Mouse (Mus musculus) embryonic facial prominence, embryonic 10.5 days (tissue): ENCODE data around the gene Fnbp1. TPM values are rescaled to one million over a fixed set of nuclear protein-coding genes. Genes with fewer than 3 reads are reported as not detected.

Experiments
- DNase-seq: peaks from one replicate; pipeline ENCODE4 v3.0.0-alpha.2; 2017; ENCODE audit warnings: low spot score
- H3K27ac ChIP-seq: fragments of 300-500 bp; sonication (generic); replicated peaks from 2 replicates; pipeline ENCODE4 v1.5.1; 2016; ENCODE audit warnings: mild to moderate bottlenecking
- H3K27me3 ChIP-seq: fragments of 300-500 bp; sonication (generic); replicated peaks from 2 replicates; pipeline ENCODE4 v1.6.1; 2016; ENCODE audit warnings: low read depth, mild to moderate bottlenecking; ENCODE audit not compliant: poor library complexity, severe bottlenecking
- H3K36me3 ChIP-seq: fragments of 300-500 bp; sonication (generic); replicated peaks from 2 replicates; pipeline ENCODE4 v1.6.1; 2016; ENCODE audit warnings: mild to moderate bottlenecking, moderate library complexity
- H3K4me1 ChIP-seq: fragments of 300-500 bp; sonication (generic); 2 replicates; pipeline ENCODE4 v1.6.1; 2016
- H3K4me3 ChIP-seq: fragments of 300-500 bp; sonication (generic); 2 replicates; pipeline ENCODE4 v1.5.1; 2016; ENCODE audit warnings: mild to moderate bottlenecking, moderate library complexity
- H3K9me3 ChIP-seq: fragments of 300-500 bp; sonication (generic); 2 replicates; pipeline ENCODE4 v1.6.1; 2016; ENCODE audit warnings: mild to moderate bottlenecking
- WGBS: fragments of 180-500 bp; shearing (Covaris S2); methylation state at CpG from one replicate; pipeline ENCODE4 v1.1.7; 2016; 5-methylcytosine and 5-hydroxymethylcytosine counted together
- polyA plus RNA-seq: library from polyadenylated mRNA; unstranded; fragments of >200 nt; fragmentation: Nextera tagmentation; extraction: Ambion mirVana; gene quantifications from 2 replicates; pipeline ENCODE4 v1.2.1, GENCODE M21; 2016

Fnbp1 gene
- polyA plus RNA-seq, 1 experiment from 2014 or later, result 17.0 TPM

DNA sequence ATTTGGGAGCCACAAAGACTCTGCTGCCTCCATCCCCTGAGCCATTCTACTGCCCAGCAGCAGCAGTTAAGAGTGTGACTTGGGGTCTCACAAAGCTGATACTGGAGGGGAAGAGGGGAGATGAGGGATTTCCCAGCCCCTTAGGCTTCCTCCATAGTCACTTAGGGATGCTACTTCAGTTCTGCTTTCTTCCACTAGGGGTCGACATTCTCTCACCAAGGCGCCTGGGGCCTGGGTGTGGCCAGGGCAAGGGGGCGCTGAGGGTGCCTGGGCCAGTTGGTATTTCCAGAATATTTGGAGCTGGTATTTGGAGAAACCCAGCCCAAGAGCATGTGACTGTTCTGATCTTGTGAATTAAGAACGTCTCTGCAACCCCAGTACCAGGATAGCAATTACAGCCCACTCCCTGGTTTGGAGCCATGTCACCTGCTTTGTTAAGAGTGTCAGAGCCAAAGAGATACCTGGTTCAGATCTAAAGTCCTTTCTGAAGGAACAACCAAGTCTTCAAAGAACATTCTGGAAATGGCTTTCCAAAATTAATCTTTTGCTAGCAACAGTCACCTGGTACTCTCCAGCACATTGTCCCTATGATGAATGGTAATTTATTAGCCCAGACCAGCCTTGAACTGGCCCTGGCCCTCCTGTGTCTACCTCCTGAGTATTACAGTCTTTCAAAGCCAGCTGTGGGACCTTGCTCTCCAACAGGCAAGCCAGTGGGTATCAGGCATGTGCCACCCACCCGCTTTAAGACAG is 117.0 kb downstream of the Fnbp1 start:
- H3K36me3 ChIP-seq, result peaks cover 47% of the 10 kb centered on the region
- H3K4me3 ChIP-seq, result no peak overlapping the region
- WGBS, result 31% methylated on average over 5 of the region's 5 CpGs

DNA sequence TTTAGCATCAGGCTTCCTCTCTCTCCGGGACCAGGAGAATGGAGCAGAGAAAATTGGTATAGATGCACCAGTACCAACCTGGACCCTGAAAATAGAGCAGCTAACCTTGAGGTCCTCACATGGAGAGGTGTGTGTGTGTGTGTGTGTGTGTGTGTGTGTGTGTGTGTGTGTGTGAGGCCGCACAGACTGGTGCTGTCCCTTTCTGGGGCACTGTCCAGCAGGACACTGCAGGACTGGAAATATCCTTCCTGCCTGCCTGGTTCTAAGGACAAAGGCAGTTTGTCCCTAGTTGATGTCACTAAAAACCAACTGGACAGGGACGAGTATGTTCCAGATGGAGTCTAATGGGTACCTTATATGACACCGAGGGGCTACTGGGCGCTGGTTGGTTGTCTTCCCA is 117.9 kb downstream of the Fnbp1 start:
- Histone ChIP-seq H3K36me3 (peaks cover 49% of the 10 kb centered on the region), H3K4me3 (no peak overlapping the region), H3K9me3 (no peaks in the 10 kb centered on the region), H3K27ac (no peak overlapping the region), H3K4me1 (peaks cover 9% of the 10 kb centered on the region), H3K27me3 (no peaks in the 10 kb centered on the region)
- no peak for DNase-seq
- 76% methylated on average over 5 of the region's 5 CpGs for WGBS

More for the DNA sequence above, 117.0 kb downstream of the Fnbp1 start:
- peak; percentile 60 for DNase-seq
- H3K27me3 ChIP-seq, result no peaks in the 10 kb centered on the region
- no peak overlapping the region for H3K27ac ChIP-seq
- no peaks in the 10 kb centered on the region for H3K9me3 ChIP-seq
- H3K4me1 ChIP-seq, result peaks cover 9% of the 10 kb centered on the region

DNA sequence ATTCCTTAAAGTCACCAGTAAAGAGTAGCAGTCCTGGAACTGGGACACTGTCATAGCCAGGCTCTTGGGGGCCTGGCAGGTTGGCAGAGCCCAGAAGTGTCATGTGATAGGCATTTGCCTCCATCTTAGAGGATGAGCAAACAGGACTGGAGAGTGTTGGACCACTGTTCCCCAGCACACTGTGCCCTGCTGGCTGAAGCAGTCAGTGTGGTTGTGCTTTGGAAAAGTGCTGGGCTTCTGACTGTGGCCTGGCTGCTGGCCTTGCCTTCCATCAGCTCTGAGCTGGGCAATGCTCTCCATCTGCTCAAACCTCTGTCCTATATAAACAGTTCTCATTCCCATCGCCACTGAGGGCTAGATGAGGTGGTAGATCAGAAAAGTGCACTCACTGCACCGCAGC is 121.6 kb downstream of the Fnbp1 start:
- no peaks in the 10 kb centered on the region for H3K4me1 ChIP-seq
- no peaks in the 10 kb centered on the region for H3K27me3 ChIP-seq
- peaks cover 59% of the 10 kb centered on the region for H3K36me3 ChIP-seq
- WGBS, result 91% methylated on average over 2 of the region's 2 CpGs
- H3K4me3 ChIP-seq, result no peak overlapping the region
- no peaks in the 10 kb centered on the region for H3K9me3 ChIP-seq
- no peak for DNase-seq
- H3K27ac ChIP-seq, result no peak overlapping the region

DNA sequence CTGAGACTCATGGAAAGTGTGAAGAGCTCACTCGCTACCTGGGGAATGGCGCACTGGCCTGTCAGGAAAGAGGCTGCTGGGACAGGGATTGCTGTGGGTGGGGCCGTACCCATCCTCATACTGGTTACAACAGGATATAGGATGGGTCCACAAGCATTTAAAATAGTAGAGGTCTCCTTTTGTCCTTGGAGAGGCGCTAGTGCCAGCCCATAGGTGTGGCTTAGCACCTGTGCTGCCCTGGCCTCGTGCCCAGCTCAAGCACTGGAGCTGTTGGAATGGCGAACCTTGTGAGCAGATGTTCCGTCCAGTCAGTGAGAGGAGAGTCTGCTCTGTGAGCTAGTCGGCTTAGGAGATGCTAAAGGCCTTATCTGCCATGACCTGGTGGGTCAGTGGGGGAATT is 122.8 kb downstream of the Fnbp1 start:
- WGBS, result 88% methylated on average over 8 of the region's 8 CpGs
- DNase-seq, result no peak

DNA sequence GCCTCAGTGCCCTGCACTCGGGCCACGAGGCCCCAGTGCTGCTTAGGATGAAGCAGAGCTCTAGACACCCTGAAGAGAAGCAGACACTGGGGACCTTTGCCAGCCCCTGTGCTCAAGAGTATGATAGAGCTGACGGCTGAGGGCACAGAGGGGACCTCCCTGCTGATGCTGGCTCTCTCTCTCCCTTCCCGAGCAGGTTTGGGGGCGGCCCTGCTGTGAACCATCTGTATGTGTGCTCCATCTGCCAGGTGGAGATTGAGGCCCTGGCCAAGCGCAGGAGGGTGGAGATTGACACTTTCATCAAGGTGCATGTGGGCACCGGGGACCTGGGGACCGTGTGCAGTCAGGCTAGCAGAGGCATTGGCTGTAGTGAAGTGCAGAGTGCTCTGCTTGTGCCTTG is 123.3 kb downstream of the Fnbp1 start:
- no peak overlapping the region for H3K4me3 ChIP-seq
- no peaks in the 10 kb centered on the region for H3K4me1 ChIP-seq
- no peak for DNase-seq
- no peaks in the 10 kb centered on the region for H3K9me3 ChIP-seq
- H3K36me3 ChIP-seq, result peaks cover 59% of the 10 kb centered on the region
- WGBS, result 88% methylated on average over 8 of the region's 8 CpGs
- H3K27me3 ChIP-seq, result no peaks in the 10 kb centered on the region
- H3K27ac ChIP-seq, result no peak overlapping the region

More for the DNA sequence above, 122.8 kb downstream of the Fnbp1 start:
- Histone ChIP-seq H3K27me3 (no peaks in the 10 kb centered on the region), H3K9me3 (no peaks in the 10 kb centered on the region), H3K4me3 (no peak overlapping the region), H3K36me3 (peaks cover 59% of the 10 kb centered on the region), H3K4me1 (no peaks in the 10 kb centered on the region), H3K27ac (no peak overlapping the region)

DNA sequence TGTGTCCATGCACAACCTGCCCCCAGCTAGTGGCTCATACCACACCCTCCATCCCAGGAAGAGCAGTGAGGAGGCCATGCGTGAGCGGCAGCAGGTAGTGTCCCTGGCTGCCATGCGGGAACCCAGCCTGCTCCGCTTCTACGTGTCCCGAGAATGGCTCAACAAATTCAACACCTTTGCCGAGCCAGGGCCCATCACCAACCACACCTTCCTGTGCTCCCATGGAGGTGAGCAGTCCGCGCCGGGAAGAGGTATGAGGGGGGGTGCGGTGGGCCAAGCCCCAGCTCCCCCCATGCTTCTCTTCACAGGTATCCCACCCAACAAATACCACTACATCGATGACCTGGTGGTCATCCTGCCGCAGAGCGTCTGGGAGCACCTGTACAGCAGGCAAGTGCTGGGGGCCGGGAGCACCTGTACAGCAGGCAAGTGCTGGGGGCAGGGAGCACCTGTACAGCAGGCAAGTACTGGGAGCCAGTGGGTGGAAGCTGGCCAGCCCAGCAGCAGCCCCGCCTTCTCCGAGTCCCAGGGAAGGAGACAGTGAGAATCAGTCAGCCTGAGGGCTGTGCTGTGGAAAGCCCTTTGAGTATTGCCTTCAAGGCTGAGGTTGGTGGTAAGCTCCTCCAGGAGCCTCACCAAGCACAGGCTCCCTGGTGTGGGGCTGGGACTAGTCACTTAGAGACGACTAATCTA is 124.0 kb downstream of the Fnbp1 start:
- no peak overlapping the region for H3K27ac ChIP-seq
- 91% methylated on average over 18 of the region's 18 CpGs for WGBS
- no peaks in the 10 kb centered on the region for H3K9me3 ChIP-seq
- H3K4me3 ChIP-seq, result no peak overlapping the region
- no peak for DNase-seq
- no peaks in the 10 kb centered on the region for H3K4me1 ChIP-seq
- peaks cover 59% of the 10 kb centered on the region for H3K36me3 ChIP-seq
- H3K27me3 ChIP-seq, result no peaks in the 10 kb centered on the region

DNA sequence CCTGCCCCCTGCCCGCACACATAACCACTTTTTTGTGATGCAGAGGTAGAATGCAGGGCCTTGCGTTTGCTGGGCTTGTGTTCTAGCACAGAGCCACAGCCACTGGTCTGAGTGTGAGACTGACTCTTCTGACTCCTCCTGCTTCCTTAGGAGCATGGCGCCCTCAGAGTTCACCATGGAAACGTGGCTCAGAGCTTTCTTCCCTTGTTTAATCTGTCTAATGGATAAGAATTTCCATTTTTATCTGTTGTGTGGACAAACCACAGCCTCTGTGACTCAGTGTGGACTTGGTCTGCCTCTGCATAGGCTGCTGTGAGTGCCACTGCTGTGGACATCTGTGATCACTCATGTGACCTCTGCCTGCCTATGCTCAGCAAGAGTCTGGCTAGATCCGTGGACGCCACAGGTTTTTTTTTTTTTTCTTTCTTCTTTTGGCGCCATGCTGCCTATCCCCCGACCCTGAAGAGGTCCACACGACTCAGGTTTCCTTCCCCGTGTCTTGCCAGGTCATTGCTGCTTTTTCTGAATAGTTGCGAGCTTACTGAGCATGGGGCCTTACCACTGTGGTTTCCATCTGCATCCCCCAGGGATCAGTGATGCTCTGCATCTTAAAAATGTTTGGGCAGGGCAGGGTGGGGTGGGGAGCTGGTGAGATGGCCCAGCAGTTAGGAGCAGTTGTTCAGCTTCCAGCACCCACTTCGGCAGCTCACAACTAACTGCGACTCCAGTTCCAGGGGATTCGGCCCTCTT is 128.3 kb downstream of the Fnbp1 start:
- DNase-seq, result no peak
- H3K27me3 ChIP-seq, result no peaks in the 10 kb centered on the region
- H3K4me1 ChIP-seq, result no peaks in the 10 kb centered on the region
- H3K9me3 ChIP-seq, result no peaks in the 10 kb centered on the region
- peaks cover 53% of the 10 kb centered on the region for H3K36me3 ChIP-seq
- H3K27ac ChIP-seq, result no peak overlapping the region
- WGBS, result 76% methylated on average over 14 of the region's 14 CpGs
- no peak overlapping the region for H3K4me3 ChIP-seq

DNA sequence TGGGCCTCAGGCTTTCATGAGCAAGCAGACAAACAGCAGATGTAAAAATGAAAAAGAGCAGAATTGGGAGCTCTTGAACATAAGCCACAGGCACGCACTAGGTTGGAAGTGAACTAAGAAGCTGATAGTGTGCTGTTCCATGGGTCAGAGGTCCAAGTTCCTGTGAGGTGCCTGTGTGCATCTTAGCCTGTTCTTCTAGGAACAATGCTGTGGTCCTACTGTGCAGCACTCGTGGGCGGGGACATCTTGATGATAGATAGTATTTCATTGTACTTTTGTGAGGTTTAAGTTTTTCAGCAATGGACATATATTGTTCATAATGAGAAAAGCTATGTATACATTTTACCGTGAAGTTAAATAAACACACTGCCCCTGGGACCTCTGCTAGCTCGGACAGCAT is 134.6 kb downstream of the Fnbp1 start:
- Histone ChIP-seq H3K9me3 (no peaks in the 10 kb centered on the region), H3K4me3 (no peak overlapping the region), H3K27ac (no peak overlapping the region), H3K27me3 (no peaks in the 10 kb centered on the region), H3K36me3 (peaks cover 62% of the 10 kb centered on the region), H3K4me1 (no peaks in the 10 kb centered on the region)
- 90% methylated on average over 5 of the region's 5 CpGs for WGBS
- DNase-seq, result no peak

DNA sequence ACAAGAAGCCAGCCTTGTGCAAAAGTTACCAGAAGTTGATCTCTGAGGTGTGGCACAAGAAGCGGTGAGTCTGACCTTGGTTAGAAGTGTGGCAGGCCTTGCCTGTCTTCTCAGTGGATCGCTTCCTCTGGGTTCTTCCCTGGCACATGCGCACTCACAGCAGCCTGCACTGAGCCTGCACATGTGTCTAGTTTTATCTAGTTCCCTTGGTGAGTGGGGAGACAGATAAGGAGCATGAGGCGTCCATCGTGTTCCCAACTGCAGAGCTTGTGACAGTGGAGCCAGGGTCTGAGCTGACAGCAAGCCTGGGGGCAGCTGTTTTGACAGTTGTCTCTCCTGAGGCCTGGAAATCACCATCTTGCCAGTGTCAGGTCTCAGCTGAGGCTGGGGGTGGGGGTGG is 135.4 kb downstream of the Fnbp1 start:
- no peaks in the 10 kb centered on the region for H3K9me3 ChIP-seq
- 91% methylated on average over 5 of the region's 5 CpGs for WGBS
- H3K36me3 ChIP-seq, result peaks cover 61% of the 10 kb centered on the region
- no peak for DNase-seq
- no peaks in the 10 kb centered on the region for H3K27me3 ChIP-seq
- no peaks in the 10 kb centered on the region for H3K4me1 ChIP-seq
- no peak overlapping the region for H3K27ac ChIP-seq
- no peak overlapping the region for H3K4me3 ChIP-seq

DNA sequence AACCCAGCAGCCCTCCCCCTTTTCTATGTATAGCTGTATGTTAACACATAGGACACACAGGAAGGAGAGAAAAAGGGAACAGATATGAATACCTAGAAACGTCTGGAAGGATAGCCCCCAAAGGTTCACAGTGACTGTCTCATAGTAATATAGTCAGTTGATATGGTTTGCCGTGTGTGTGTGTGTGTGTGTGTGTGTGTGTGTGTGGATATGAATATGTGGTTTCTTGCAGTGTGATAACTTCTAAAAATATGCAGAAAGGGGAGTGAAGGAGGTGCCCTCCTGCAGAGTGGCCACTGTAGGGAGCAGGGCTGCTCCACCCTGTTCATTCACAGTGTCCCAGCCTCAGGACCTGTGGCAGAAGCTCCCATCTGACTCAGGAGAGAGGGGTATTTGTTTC is 136.4 kb downstream of the Fnbp1 start:
- DNase-seq, result no peak
- no peaks in the 10 kb centered on the region for H3K9me3 ChIP-seq
- H3K36me3 ChIP-seq, result peaks cover 53% of the 10 kb centered on the region
- no peaks in the 10 kb centered on the region for H3K27me3 ChIP-seq
- no peak overlapping the region for H3K27ac ChIP-seq
- H3K4me3 ChIP-seq, result no peak overlapping the region
- no peaks in the 10 kb centered on the region for H3K4me1 ChIP-seq
- WGBS, result 82% methylated on average over 2 of the region's 2 CpGs

DNA sequence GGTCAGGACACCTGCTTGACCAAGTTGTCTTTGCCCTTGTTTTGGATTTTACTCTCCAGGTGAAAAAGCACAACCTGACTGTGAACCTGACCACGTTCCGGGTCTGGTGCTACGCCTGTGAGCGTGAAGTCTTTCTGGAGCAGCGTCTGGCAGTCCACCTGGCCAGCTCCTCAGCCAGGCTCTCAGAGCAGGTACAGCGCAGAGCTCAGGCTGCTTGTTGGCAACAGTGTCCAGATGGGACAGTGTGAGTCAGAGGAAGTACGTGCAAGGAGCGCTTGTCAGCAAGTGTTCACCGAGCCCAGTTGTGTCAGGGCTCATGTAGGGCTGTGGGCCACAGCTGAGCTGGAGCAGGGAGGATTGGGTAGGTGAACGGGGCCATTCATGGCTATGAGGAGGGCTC is 139.0 kb downstream of the Fnbp1 start:
- Histone ChIP-seq H3K4me3 (no peak overlapping the region), H3K27me3 (no peaks in the 10 kb centered on the region), H3K36me3 (peaks cover 40% of the 10 kb centered on the region), H3K27ac (no peak overlapping the region), H3K9me3 (no peaks in the 10 kb centered on the region), H3K4me1 (no peaks in the 10 kb centered on the region)
- no peak for DNase-seq
- 94% methylated on average over 10 of the region's 10 CpGs for WGBS

DNA sequence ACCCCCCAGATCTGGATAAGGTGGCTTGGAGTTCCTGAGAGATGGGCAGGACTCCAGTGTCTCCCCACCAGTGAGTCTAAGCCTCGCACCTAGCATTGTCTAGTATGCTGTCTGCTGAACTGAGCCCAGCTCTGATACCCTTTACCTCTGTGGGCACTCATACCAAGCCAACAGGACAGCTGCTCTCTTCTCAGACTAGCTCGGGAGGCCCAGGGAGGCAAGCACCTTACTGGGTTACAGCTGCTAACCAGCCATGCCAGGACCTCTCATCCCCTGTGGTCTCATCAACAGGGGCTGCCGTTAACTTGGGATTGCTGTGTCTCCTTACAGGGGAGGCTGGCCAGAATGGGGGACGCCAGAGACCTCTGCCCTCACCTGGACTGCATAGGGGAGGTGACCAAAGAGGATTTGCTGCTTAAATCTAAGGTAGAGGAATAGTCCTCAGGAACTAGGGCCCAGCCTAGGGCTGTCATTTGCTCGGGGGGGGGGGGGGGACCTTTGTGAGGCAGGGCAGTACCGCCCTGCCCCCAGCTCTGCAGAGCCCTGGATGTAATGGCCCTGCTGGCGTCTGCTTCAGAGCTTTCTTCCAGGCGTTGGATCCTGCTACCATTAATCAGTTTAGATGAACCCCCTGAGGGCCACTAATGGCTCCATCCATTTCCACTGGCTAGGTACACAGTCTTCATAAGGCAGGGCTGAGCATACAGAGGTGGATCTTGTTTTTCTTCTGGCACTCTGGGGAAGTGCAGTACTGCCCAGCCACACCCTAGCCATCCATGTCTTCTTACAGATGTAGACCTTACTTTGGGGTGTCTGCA is 143.2 kb downstream of the Fnbp1 start:
- no peaks in the 10 kb centered on the region for H3K4me1 ChIP-seq
- H3K27ac ChIP-seq, result no peak overlapping the region
- H3K27me3 ChIP-seq, result no peaks in the 10 kb centered on the region
- DNase-seq, result no peak
- no peak overlapping the region for H3K4me3 ChIP-seq
- H3K9me3 ChIP-seq, result no peaks in the 10 kb centered on the region
- WGBS, result 65% methylated on average over 8 of the region's 8 CpGs
- peaks cover 25% of the 10 kb centered on the region for H3K36me3 ChIP-seq
